Mouse (Mus musculus) cerebellum, adult 2 months (tissue): ENCODE data around the gene Tmem101.

ENCODE experiments used
- CTCF ChIP-seq: fragments of 200-500 bp; IDR thresholded peaks from 2 replicates; pipeline ENCODE4 v1.5.1; 2011; ENCODE audit warnings: low read depth, mild to moderate bottlenecking, control low read depth, low read length, moderate library complexity, borderline replicate concordance; ENCODE audit not compliant: insufficient read depth
- POLR2A ChIP-seq: fragments of 200-500 bp; IDR thresholded peaks from 2 replicates; pipeline ENCODE4 v1.6.1; 2011; ENCODE audit warnings: low read length, control low read depth, borderline replicate concordance; ENCODE audit not compliant: insufficient read depth

- TF ChIP-seq POLR2A: no peak
- no peak for TF ChIP-seq CTCF
Measured at GRCm38 (mm10) chr11:102185677-102186076, 29.5 kb upstream of the Tmem101 start.
